ENCODE assay signal across 9 mouse cellular contexts in genomic region chr19:57523363-57523762, GRCm38 (mm10).
A peak's percentile ranks its signal among the peaks of the same experiment; 100 is the strongest.
DNase-seq lines count a peak whose midpoint lies in the region; ATAC-seq and TF ChIP-seq lines count a peak whose summit lies in the region.
"Had no signal": no experiment of that assay in that cellular context is flagged by ENCODE, and none has a peak within 500 bp of the region (broad histone marks: within the 10 kb centered on the region; RNA-seq: fewer than 3 reads in every experiment).

No protein-coding gene starts in this region.

- no peaks in the 10 kb centered on the region for H3K27me3 ChIP-seq in embryonic facial prominence, embryonic 11.5 days (ENCODE audit: control insufficient read depth, insufficient read depth, low read length)
- H3K27me3 ChIP-seq in limb, embryonic 14.5 days (ENCODE audit: control insufficient read depth, insufficient read depth, low read length), result no peaks in the 10 kb centered on the region

- H3K4me3 ChIP-seq in embryonic facial prominence, embryonic 11.5 days (ENCODE audit: low read depth, low read length), result no peak overlapping the region
- H3K4me3 ChIP-seq in limb, embryonic 14.5 days (replicated peaks; ENCODE audit: low read length), result no peak overlapping the region

- peak; percentile 42 for DNase-seq in embryo, embryonic 11 days
- DNase-seq in embryo, embryonic 10 days (ENCODE audit: low spot score), result no peak
- DNase-seq in left cerebral cortex, postnatal 4 days, result peak; percentile 13
- DNase-seq in left cerebral cortex, adult 18-20 months (ENCODE audit: low spot score in 2 of 2), result no peak
- peak; percentile 76 for DNase-seq in embryonic facial prominence, embryonic 11.5 days (ENCODE audit: low spot score)
- peak; percentile 56 for DNase-seq in limb, embryonic 14.5 days (ENCODE audit: low spot score)
- no peak for DNase-seq in c-Kit-positive CD71-positive TER-119-positive erythroid progenitor cells, embryonic 14.5 days (ENCODE audit: low spot score)
- no peak for DNase-seq in frontal cortex, postnatal 36 days (ENCODE audit: low spot score in 2 of 2)
- DNase-seq: heart, postnatal 14 days had no signal

- 55% methylated on average over 17 of the region's 17 CpGs for WGBS in embryonic facial prominence, embryonic 11.5 days
- WGBS in limb, embryonic 14.5 days, result 26% methylated on average over 17 of the region's 17 CpGs

- intact Hi-C loops in left cerebral cortex, postnatal 4 days (cut with DNase I), result no loop called here

- H3K4me2 ChIP-seq in embryonic facial prominence, embryonic 11.5 days (ENCODE audit: low read depth, low read length), result no peak overlapping the region
- no peak overlapping the region for H3K4me2 ChIP-seq in limb, embryonic 14.5 days (replicated peaks; ENCODE audit: low read depth, low read length, severe bottlenecking)

- H3K9me3 ChIP-seq in embryonic facial prominence, embryonic 11.5 days (replicated peaks; ENCODE audit: control insufficient read depth, low read length), result no peaks in the 10 kb centered on the region
- no peaks in the 10 kb centered on the region for H3K9me3 ChIP-seq in limb, embryonic 14.5 days (ENCODE audit: control insufficient read depth, low read length)

- H3K36me3 ChIP-seq in embryonic facial prominence, embryonic 11.5 days (replicated peaks; ENCODE audit: control insufficient read depth, insufficient read depth, low read depth, low read length), result no peaks in the 10 kb centered on the region
- H3K36me3 ChIP-seq in limb, embryonic 14.5 days (ENCODE audit: control insufficient read depth, insufficient read depth, low read length), result no peaks in the 10 kb centered on the region

- H3K9ac ChIP-seq in embryonic facial prominence, embryonic 11.5 days (replicated peaks; ENCODE audit: low read length), result no peak overlapping the region; the same call in 1 of the 2 replicates
- H3K9ac ChIP-seq in limb, embryonic 14.5 days (ENCODE audit: low read depth, low read length, severe bottlenecking), result no peak overlapping the region; the same call in 1 of the 2 replicates

- TF ChIP-seq POLR2A in limb, embryonic 14.5 days (IDR thresholded peaks at IDR 0.05; ENCODE audit: borderline replicate concordance, extremely low read depth, insufficient read depth, insufficient read length), result no peak

- H3K4me1 ChIP-seq in embryonic facial prominence, embryonic 11.5 days (ENCODE audit: control insufficient read depth, insufficient read depth, low read length), result no peaks in the 10 kb centered on the region
- H3K4me1 ChIP-seq in limb, embryonic 14.5 days (ENCODE audit: control insufficient read depth, insufficient read depth, low read length), result peaks cover 12% of the 10 kb centered on the region; the same call in 1 of the 2 replicates

- ATAC-seq in embryonic facial prominence, embryonic 11.5 days (replicated peaks; ENCODE audit: insufficient number of reproducible peaks, low FRiP score, low TSS enrichment, low read depth), result no peak
- ATAC-seq in limb, embryonic 14.5 days (ENCODE audit: low FRiP score, low read depth), result no peak

- no peak overlapping the region for H3K27ac ChIP-seq in embryonic facial prominence, embryonic 11.5 days (replicated peaks; ENCODE audit: low read depth, low read length)
- H3K27ac ChIP-seq in limb, embryonic 14.5 days (replicated peaks; ENCODE audit: low read depth, low read length), result no peak overlapping the region

Comparison
In these comparisons a context has a peak if more than half of its experiments do, and no peak if none do; other contexts are left out.
1. DNase-seq: peak in embryo, embryonic 11 days (single experiment), left cerebral cortex, postnatal 4 days (single experiment), embryonic facial prominence, embryonic 11.5 days (single experiment) and limb, embryonic 14.5 days (single experiment); none in embryo, embryonic 10 days (single experiment), left cerebral cortex, adult 18-20 months (0 of 2), c-Kit-positive CD71-positive TER-119-positive erythroid progenitor cells, embryonic 14.5 days (single experiment) and frontal cortex, postnatal 36 days (0 of 2).